Mouse (Mus musculus) lung, postnatal 0 days (tissue): Measurements from ENCODE around the gene Clmp. TPM values are rescaled to one million over a fixed set of nuclear protein-coding genes. Genes with fewer than 3 reads are reported as not detected.

Experiments used
- ATAC-seq: fragments of 200-750 bp; cut with Nextera tagmentation; 2 replicates; pipeline ENCODE4 v1.8.0; 2017; ENCODE audit warnings: moderate library complexity
- DNase-seq: peaks from one replicate; pipeline ENCODE4 v3.0.0-alpha.2; 2016; ENCODE audit warnings: low spot score
- H3K27ac ChIP-seq: fragments of 300-500 bp; sonication (generic); 2 replicates; pipeline ENCODE4 v1.5.1; 2014; ENCODE audit warnings: antibody characterized with exemption, mild to moderate bottlenecking, low read length, mixed read lengths
- H3K27me3 ChIP-seq: fragments of 300-500 bp; sonication (generic); replicated peaks from 2 replicates; pipeline ENCODE4 v1.6.1; 2014; ENCODE audit warnings: low read length, mixed read lengths; ENCODE audit not compliant: insufficient read depth
- H3K36me3 ChIP-seq: fragments of 300-500 bp; sonication (generic); 2 replicates; pipeline ENCODE4 v1.6.1; 2014; ENCODE audit warnings: low read length, mixed read lengths; ENCODE audit not compliant: insufficient read depth
- H3K4me1 ChIP-seq: fragments of 300-500 bp; sonication (generic); 2 replicates; pipeline ENCODE4 v1.6.1; 2014; ENCODE audit warnings: antibody characterized with exemption, low read depth, low read length, mixed read lengths; ENCODE audit not compliant: insufficient read depth
- H3K4me2 ChIP-seq: fragments of 300-500 bp; sonication (generic); replicated peaks from 2 replicates; pipeline ENCODE4 v1.6.1; 2014; ENCODE audit warnings: low read depth, mild to moderate bottlenecking, low read length, moderate library complexity, mixed read lengths
- H3K4me3 ChIP-seq: fragments of 300-500 bp; sonication (generic); 2 replicates; pipeline ENCODE4 v1.5.1; 2014; ENCODE audit warnings: low read depth, low read length
- H3K9ac ChIP-seq: fragments of 300-500 bp; sonication (generic); replicated peaks from 2 replicates; pipeline ENCODE4 v1.6.1; 2014; ENCODE audit warnings: low read depth, mild to moderate bottlenecking
- H3K9me3 ChIP-seq: fragments of 300-500 bp; sonication (generic); 2 replicates; pipeline ENCODE4 v1.6.1; 2016; ENCODE audit warnings: low read length, mixed read lengths
- CTCF ChIP-seq: IDR thresholded peaks from 2 replicates; pipeline ENCODE4 v1.5.1; 2016; ENCODE audit warnings: antibody characterized with exemption, mild to moderate bottlenecking
- EP300 ChIP-seq: IDR thresholded peaks from 2 replicates; pipeline ENCODE4 v1.6.1; 2016; ENCODE audit warnings: antibody characterized with exemption, mild to moderate bottlenecking, control low read depth
- WGBS: fragments of 180-500 bp; shearing (Covaris S2); extraction: QIAGEN DNeasy Blood & Tissue Kit; methylation state at CpG from one replicate; pipeline ENCODE4 v1.1.7; 2014; 5-methylcytosine and 5-hydroxymethylcytosine counted together
- polyA plus RNA-seq: library from polyadenylated mRNA; unstranded; fragments of >200 nt; fragmentation: Nextera tagmentation; extraction: Ambion mirVana; gene quantifications from 2 replicates; pipeline ENCODE4 v1.2.1, GENCODE M21; 2015

Gene Clmp
- polyA plus RNA-seq, 1 experiment from 2014 or later: 12.5 TPM

GRCm38 (mm10) chr9:40670313-40670712 is 15.4 kb upstream of the Clmp start, which contains the start of gene Gm21915:
Gene Gm21915 (plus strand): TSS chr9:40670613.
- Histone ChIP-seq H3K4me2 (no peak within 1 kb of the TSS), H3K9me3 (no peaks in the 10 kb centered on the region), H3K9ac (no peak within 1 kb of the TSS), H3K4me1 (no peaks in the 10 kb centered on the region; the same call in 1 of the 2 replicates), H3K27me3 (no peaks in the 10 kb centered on the region), H3K4me3 (no peak within 1 kb of the TSS), H3K27ac (no peak within 1 kb of the TSS), H3K36me3 (no peaks in the 10 kb centered on the region)
- 82% methylated on average over 3 of the region's 3 CpGs for WGBS
- DNase-seq (no peak), ATAC-seq (no peak)
- TF ChIP-seq CTCF: no peak

DNA sequence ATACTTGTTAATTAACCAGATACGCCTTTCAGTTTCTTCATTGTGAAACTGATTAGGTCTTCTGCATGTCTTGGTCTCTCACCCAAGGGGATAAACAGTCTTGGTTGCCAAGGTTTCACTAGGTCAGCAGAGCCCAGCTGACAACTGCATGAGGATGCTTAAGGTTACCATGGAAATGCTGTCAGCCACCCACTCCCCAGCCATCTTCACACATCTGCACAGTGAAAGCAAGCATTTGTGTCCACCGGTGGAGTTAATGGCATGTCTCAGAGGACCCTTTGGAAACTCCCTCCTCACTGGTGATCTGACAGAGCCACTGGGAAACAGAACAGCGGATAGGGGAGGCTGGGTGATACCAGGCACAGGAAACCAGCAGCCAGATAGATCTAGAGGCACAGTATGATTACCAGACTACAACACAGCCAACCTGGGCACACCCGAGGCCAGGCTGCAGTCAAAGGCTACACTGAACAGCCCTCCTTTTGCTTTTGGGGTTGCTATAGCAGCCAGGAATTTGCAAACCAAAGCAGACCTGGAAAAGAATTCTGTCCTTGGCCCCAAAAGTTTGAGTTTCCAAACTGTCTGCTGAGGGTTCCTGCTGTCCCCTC is 14.3 kb upstream of the Clmp start:
- H3K36me3 ChIP-seq: no peaks in the 10 kb centered on the region
- ATAC-seq (no peak), DNase-seq (peak; percentile 20)
- H3K4me1 ChIP-seq: no peaks in the 10 kb centered on the region; the same call in 1 of the 2 replicates
- H3K9ac ChIP-seq: no peak overlapping the region
- no peaks in the 10 kb centered on the region for H3K27me3 ChIP-seq
- no peaks in the 10 kb centered on the region for H3K9me3 ChIP-seq
- H3K27ac ChIP-seq: no peak overlapping the region
- 42% methylated on average over 4 of the region's 4 CpGs for WGBS
- H3K4me3 ChIP-seq: no peak overlapping the region
- H3K4me2 ChIP-seq: no peak overlapping the region
- no peak for TF ChIP-seq EP300
- TF ChIP-seq CTCF: no peak

DNA sequence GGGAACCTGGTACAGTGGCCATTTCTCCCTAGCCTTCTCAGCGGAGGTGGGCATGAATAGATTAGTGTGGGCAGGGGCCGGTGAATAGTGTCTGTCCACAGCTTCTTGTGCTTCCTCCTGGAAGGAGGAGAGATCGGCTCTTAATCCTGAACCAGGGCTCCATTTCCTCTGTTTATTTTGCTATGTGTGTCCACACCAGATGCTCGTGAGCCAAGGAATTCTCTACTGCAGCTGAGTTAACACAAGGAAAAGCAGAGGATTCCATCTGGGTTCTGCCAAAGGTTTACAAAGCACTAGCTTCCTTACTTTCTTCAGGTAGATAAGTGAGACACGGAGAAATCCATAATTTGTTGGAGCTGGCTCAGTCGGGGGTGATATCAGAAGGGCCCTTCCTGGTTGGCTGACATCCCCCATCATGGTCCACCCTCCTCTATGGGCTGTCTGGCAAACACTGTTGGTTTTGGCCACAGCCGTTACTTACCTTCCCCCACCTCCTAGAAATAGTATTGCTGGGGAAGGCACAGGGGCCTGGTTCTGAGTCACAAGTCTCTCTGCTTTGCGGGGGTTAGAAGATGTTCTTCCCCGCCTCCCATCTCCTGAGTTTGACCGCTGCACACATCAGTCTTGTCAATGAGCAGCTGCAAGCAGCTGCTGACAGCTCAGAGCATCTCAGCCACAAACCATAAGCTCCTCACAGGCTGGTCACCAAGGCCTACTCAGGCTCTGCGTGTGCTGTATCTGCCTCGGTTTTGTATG is 10.4 kb upstream of the Clmp start:
- H3K27ac ChIP-seq: peak overlapping the region; percentile 21; the same call in 1 of the 2 replicates
- ATAC-seq (peak; percentile 75), DNase-seq (peak; percentile 63)
- H3K4me2 ChIP-seq: no peak overlapping the region
- H3K36me3 ChIP-seq: no peaks in the 10 kb centered on the region
- no peak for TF ChIP-seq CTCF
- H3K27me3 ChIP-seq: no peaks in the 10 kb centered on the region
- H3K9me3 ChIP-seq: no peaks in the 10 kb centered on the region
- peaks cover 3% of the 10 kb centered on the region; the same call in 1 of the 2 replicates for H3K4me1 ChIP-seq
- H3K4me3 ChIP-seq: no peak overlapping the region
- 31% methylated on average over 12 of the region's 12 CpGs for WGBS
- H3K9ac ChIP-seq: no peak overlapping the region

DNA sequence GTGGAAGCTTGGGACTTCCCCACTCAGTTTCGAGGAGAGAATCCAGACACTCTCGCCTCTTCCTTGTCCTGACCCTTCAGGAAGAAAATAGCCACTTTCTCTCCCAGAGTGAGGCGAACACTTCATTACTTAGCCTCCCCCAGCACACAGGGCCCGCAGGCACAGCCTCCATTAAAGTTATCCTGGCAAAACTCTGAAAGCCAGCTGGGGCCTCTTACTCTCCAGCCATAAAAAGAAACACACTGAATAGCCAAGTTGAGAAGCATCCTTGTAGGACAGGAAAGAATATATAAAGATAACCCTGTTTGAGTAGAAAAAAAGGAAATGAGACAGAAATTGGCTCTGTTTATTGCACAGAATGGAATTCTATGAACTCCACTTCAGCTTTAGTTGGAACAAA is 7.1 kb upstream of the Clmp start:
- Histone ChIP-seq H3K27ac (no peak overlapping the region), H3K4me3 (no peak overlapping the region), H3K4me1 (peaks cover 3% of the 10 kb centered on the region; the same call in 1 of the 2 replicates), H3K9ac (no peak overlapping the region), H3K36me3 (no peaks in the 10 kb centered on the region), H3K27me3 (no peaks in the 10 kb centered on the region), H3K4me2 (no peak overlapping the region), H3K9me3 (no peaks in the 10 kb centered on the region)
- 45% methylated on average over 4 of the region's 4 CpGs for WGBS
- DNase-seq (no peak), ATAC-seq (peak; percentile 25; the same call in 1 of the 2 replicates)
- TF ChIP-seq CTCF (no peak), EP300 (no peak)

GRCm38 (mm10) chr9:40686421-40686899 is 698 bp downstream of the Clmp start:
- peak; percentile 18; the same call in 1 of the 2 replicates for ATAC-seq
- Histone ChIP-seq H3K27me3 (0 out of 2 replicates have a peak, but pooled peaks cover 7% of the 10 kb centered on the region), H3K4me3 (peak overlapping the region; percentile 50), H3K27ac (no peak overlapping the region), H3K4me1 (no peaks in the 10 kb centered on the region), H3K9ac (peak overlapping the region; percentile 46), H3K4me2 (peak overlapping the region; percentile 80), H3K36me3 (no peaks in the 10 kb centered on the region), H3K9me3 (no peaks in the 10 kb centered on the region)
- WGBS: 2% methylated on average over 23 of the region's 23 CpGs
- peak; percentile 34 for DNase-seq
- no peak for TF ChIP-seq EP300
- no peak for TF ChIP-seq CTCF

DNA sequence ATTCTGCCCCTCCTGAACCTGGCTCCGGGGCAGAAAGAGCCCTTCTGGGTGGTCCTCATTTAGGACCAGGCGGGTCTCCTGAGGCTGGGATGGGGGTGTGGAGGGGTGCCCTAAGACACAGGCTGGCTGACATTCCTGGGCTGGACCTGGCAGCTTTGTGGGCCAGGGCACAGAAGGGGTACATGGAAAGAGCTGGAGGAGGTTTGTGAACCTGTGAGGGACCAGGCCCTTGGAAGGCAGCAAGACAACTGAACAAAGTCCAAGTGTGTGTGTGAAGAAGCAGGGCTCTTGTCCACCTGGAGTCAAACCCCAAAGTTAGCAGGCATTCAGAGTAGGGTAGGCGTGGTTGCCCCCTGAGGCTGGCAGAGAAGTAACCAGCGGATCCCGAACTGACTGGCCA is 1.3 kb downstream of the Clmp start:
- ATAC-seq (no peak), DNase-seq (no peak)
- no peaks in the 10 kb centered on the region for H3K9me3 ChIP-seq
- no peaks in the 10 kb centered on the region for H3K36me3 ChIP-seq
- H3K4me3 ChIP-seq: peak overlapping the region; percentile 50; the same call in 1 of the 2 replicates
- TF ChIP-seq EP300 (no peak), CTCF (no peak)
- no peaks in the 10 kb centered on the region for H3K4me1 ChIP-seq
- 0 out of 2 replicates have a peak, but pooled peaks cover 7% of the 10 kb centered on the region for H3K27me3 ChIP-seq
- no peak overlapping the region for H3K9ac ChIP-seq
- H3K4me2 ChIP-seq: peak overlapping the region; percentile 80
- H3K27ac ChIP-seq: no peak overlapping the region
- WGBS: 50% methylated on average over 5 of the region's 5 CpGs
